Mouse (Mus musculus) midbrain, embryonic 15.5 days (tissue): ENCODE results near the gene Snrnp27. TPM values are rescaled to one million over a fixed set of nuclear protein-coding genes. Genes with fewer than 3 reads are reported as not detected.

ENCODE experiments used
- ATAC-seq: fragments of 200-750 bp; cut with Nextera tagmentation; replicated peaks from 2 replicates; pipeline ENCODE4 v1.8.0; 2017; ENCODE audit warnings: moderate TSS enrichment
- H3K27ac ChIP-seq: fragments of 300-500 bp; sonication (generic); 2 replicates; pipeline ENCODE4 v1.5.1; 2015; ENCODE audit warnings: mild to moderate bottlenecking, inconsistent platforms
- H3K27me3 ChIP-seq: fragments of 300-500 bp; sonication (generic); replicated peaks from 2 replicates; pipeline ENCODE4 v1.6.1; 2015; ENCODE audit warnings: inconsistent platforms
- H3K36me3 ChIP-seq: fragments of 300-500 bp; sonication (generic); replicated peaks from 2 replicates; pipeline ENCODE4 v1.6.1; 2015; ENCODE audit warnings: inconsistent platforms
- H3K4me1 ChIP-seq: fragments of 300-500 bp; sonication (generic); 2 replicates; pipeline ENCODE4 v1.6.1; 2015; ENCODE audit warnings: inconsistent platforms
- H3K4me2 ChIP-seq: fragments of 300-500 bp; sonication (generic); 2 replicates; pipeline ENCODE4 v1.6.1; 2015; ENCODE audit warnings: inconsistent platforms, mild to moderate bottlenecking, moderate library complexity
- H3K4me3 ChIP-seq: fragments of 300-500 bp; sonication (generic); 2 replicates; pipeline ENCODE4 v1.5.1; 2015; ENCODE audit warnings: mild to moderate bottlenecking, inconsistent platforms
- H3K9ac ChIP-seq: fragments of 300-500 bp; sonication (generic); 2 replicates; pipeline ENCODE4 v1.6.1; 2015; ENCODE audit warnings: mild to moderate bottlenecking, inconsistent platforms
- H3K9me3 ChIP-seq: fragments of 300-500 bp; sonication (generic); 2 replicates; pipeline ENCODE4 v1.6.1; 2016; ENCODE audit warnings: inconsistent platforms
- WGBS: fragments of 180-500 bp; shearing (Covaris S2); methylation state at CpG from one replicate; pipeline ENCODE4 v1.1.7; 2015; ENCODE audit warnings: mixed read lengths; 5-methylcytosine and 5-hydroxymethylcytosine counted together
- polyA plus RNA-seq: library from polyadenylated mRNA; unstranded; fragments of >200 nt; fragmentation: Nextera tagmentation; extraction: Ambion mirVana; gene quantifications from 2 replicates; pipeline ENCODE4 v1.2.1, GENCODE M21; 2015

The Snrnp27 gene
- polyA plus RNA-seq: 91.5 and 92.0 TPM in 2 replicates

DNA sequence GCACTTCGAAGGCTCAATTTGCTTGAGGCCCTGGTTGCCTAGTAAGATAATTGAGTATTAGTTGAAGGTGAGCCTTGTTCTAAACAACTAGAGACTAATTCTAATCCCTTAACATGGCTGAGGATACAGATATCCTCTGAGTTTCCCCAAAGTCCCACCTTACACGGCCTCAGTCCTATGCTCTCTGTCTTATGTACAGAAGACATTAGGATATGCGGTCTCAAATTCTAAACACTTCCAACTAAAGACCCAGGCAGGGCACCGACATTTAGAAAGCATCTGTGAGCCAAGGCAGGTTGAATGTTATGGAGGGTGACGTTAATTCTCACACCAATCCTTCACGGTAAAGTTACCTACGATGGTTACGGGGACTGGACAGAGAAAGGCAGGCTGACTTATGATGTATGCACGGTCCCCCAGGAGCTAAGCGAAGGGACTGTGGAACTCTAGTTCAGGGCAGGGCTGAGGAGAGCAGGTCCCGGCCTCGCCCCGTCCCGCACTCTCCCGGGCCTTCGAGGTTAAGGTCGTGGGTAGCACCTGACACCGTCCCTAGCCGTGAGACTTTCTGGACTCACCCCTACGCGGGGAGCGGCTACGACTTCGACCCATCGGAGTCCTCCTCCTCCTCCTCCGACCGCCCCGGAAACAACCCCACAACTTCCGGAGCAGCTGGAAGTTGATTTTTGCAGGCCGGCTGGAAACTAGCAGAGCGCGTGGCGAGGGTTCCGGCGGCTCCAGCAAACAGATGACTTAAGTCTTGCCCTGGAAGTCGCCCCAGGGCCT, at the start of gene Snrnp27:
TSS of gene Snrnp27 (minus strand) at position 651 of the 783 bp plus-strand sequence.
- Histone ChIP-seq H3K27me3 (no peaks in the 10 kb centered on the region), H3K36me3 (peaks cover 36% of the 10 kb centered on the region; the same call in 1 of the 2 replicates), H3K9ac (peak within 1 kb of the TSS; percentile 85), H3K4me2 (peak within 1 kb of the TSS; percentile 80), H3K4me1 (peaks cover 14% of the 10 kb centered on the region), H3K4me3 (peak within 1 kb of the TSS; percentile 85), H3K27ac (peak within 1 kb of the TSS; percentile 64), H3K9me3 (no peaks in the 10 kb centered on the region)
- peak; percentile 90 for ATAC-seq
- 3% methylated on average over 36 of the region's 36 CpGs for WGBS

DNA sequence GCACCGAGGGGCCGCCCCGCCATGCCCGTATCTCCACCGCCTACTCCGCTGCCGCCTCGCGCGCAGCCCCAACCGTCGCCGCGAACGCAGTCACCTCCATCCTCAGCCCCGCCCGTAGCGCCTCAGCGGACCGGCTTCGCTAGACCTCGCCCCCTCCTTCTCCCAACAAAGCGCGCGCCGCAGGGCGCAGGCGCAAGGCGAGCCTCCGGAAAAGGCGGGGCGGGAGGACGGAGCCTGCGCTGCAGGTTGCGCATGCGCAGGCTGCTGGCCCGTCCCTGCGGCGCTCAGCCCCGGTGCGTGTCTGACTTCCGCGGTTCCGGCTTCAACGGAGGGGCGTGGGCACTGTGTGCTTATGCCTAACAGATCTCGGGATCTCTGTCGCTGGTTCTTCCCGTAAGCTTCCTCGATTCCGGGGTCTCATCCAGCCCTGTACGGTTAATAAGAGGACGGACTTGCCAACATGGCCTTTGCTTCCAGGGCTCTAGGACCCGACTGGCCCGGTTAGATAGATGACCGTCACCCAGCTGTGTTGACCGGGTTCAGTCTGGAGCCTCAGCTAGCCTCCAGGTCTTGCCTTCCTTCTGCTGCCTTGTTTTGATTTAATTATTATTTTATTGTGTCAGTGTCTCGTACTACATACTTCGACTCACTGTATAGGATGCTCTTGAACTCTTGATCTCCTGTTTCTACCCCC, 49.0 kb upstream of the Snrnp27 start, which contains the start of gene Gmcl1:
TSS of gene Gmcl1 (minus strand) at position 201 of the 694 bp plus-strand sequence.
- Histone ChIP-seq H3K4me3 (peak within 1 kb of the TSS; percentile 90), H3K9me3 (no peaks in the 10 kb centered on the region), H3K27me3 (no peaks in the 10 kb centered on the region), H3K4me2 (peak within 1 kb of the TSS; percentile 82), H3K4me1 (peaks cover 30% of the 10 kb centered on the region), H3K9ac (peak within 1 kb of the TSS; percentile 89), H3K27ac (peak within 1 kb of the TSS; percentile 95), H3K36me3 (no peaks in the 10 kb centered on the region)
- ATAC-seq: peak; percentile 94
- WGBS: under 1% methylated on average over 52 of the region's 59 CpGs

DNA sequence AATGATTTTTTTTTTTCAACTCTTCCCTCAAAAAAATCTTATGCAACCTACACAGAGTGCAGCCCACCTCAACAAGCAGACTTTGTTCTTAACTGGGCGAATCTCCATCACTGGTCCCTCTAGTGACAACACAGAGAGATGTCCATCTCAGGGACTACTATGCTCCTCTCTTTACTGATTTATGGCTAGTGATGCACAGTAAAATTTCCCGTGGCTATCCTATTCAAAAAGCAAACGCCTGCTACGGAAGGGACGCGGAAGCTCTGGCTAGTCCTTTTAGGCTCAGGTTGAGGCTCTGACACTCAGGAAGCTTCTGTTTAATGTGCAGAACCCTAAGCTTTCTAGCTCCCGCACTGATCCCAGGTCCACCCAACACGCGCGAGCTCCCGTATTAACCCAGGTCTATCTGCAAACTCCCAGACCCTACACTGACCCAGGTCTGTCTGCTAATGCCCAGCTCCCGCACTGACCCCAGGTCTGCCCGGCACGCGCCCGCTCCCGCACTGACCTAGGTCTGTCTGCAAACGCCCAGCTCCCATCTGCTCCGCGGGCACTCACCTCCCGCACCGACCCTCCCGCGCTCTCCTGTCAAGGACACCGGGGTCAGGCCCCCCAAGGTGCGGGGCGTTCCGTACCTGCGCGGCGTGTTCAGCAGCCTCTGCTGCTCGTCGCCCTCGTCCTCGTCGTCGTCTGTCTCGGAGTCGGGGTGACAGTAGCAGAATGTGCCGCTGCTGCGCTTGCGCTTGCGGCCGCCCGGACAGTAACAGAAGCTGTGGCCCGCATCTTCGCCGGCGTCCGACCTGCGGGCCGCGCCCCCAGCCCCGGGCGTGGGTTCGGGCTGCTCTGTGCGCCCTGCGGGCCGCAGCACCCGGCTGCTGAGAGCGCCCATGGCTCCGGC, 48.2 kb upstream of the Snrnp27 start:
- Histone ChIP-seq H3K4me2 (peak overlapping the region; percentile 82), H3K27me3 (no peaks in the 10 kb centered on the region)

DNA sequence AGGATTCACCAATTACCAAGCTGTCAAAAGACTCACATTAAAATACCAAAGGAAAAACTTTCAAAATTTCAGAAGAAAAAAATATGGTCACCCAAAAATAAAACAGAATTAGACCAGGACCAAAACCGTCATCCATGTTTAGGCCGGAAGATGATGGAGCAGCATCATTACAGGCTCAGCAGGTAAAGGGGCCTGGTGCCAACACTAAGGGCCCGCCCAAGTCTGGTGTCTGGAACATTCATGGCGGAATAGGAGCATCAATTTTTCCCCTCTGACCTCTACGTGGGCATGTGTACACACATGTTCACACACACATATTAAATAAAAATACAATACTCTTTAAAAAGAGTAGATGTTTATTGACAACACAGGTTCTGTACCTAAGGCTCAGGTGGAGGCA, 44.4 kb upstream of the Snrnp27 start:
- 95% methylated on average over 5 of the region's 5 CpGs for WGBS
- ATAC-seq: no peak
- Histone ChIP-seq H3K9ac (no peak overlapping the region), H3K4me2 (no peak overlapping the region), H3K9me3 (no peaks in the 10 kb centered on the region), H3K27ac (no peak overlapping the region), H3K4me1 (peaks cover 23% of the 10 kb centered on the region), H3K4me3 (no peak overlapping the region), H3K36me3 (no peaks in the 10 kb centered on the region), H3K27me3 (no peaks in the 10 kb centered on the region)

More for the DNA sequence above, 48.2 kb upstream of the Snrnp27 start:
- no peaks in the 10 kb centered on the region for H3K36me3 ChIP-seq
- peak overlapping the region; percentile 95 for H3K27ac ChIP-seq
- peak overlapping the region; percentile 90 for H3K4me3 ChIP-seq
- under 1% methylated on average over 62 of the region's 62 CpGs for WGBS
- H3K4me1 ChIP-seq: peaks cover 30% of the 10 kb centered on the region
- peak overlapping the region; percentile 89 for H3K9ac ChIP-seq
- peak; percentile 83 for ATAC-seq
- no peaks in the 10 kb centered on the region for H3K9me3 ChIP-seq

DNA sequence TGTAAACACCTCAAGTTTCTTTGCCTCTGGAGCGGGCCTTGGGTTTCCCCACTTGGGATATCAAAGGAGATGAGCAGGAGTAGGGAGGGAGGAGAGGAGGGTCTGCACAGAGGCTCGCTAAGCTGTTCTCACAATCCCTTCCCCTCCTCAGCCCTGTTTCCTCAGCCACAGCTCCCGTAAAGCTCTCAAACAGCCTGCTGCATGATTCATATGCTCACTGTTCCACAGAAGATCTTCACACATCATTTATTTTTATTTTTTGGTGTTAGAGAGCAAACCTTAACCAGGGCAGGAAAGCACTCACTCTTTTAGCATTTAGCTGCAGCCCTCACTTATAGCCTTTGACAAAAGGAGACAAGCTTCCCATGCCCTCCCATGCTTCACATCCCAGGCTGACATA, 37.7 kb upstream of the Snrnp27 start:
- H3K36me3 ChIP-seq: peaks cover 14% of the 10 kb centered on the region; the same call in 1 of the 2 replicates

DNA sequence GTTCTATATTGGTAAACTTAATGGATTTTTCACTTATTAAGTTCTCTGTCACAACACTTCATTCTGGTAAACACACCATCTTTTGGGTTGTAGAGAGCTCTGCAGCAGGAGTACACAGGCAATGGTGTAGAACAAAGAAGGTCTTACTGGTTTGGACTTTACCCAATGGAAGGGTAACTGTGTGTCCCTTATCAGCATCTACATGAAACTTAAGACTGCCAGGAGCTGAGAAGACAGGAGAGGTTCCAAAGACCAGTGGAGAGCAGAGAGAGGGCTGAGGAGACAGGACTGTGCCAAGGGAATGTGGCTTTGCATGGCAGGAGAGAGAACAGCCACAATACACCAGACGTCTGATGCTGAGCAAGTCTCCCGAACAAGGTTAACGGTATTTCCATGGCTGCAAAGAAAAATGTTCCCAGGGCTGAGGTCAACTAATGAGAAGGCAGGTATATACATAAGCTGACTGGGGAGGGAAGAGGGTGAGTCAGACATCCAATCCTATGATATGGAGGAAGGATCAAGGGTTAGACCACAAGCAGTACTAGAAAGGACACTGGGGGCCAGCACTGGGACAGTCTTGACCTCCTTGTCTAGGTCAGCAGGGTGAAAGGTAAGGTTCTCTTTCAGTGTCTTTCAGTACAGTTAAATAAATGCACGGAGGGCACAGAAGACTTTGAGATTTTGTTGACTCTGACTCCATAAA, 23.9 kb upstream of the Snrnp27 start:
- Histone ChIP-seq H3K9me3 (no peaks in the 10 kb centered on the region), H3K36me3 (peaks cover 43% of the 10 kb centered on the region), H3K4me3 (no peak overlapping the region), H3K9ac (no peak overlapping the region), H3K27me3 (no peaks in the 10 kb centered on the region), H3K4me1 (no peaks in the 10 kb centered on the region), H3K4me2 (no peak overlapping the region), H3K27ac (no peak overlapping the region)
- no peak for ATAC-seq
- WGBS: 86% methylated on average over 4 of the region's 4 CpGs

More for the DNA sequence above, 37.7 kb upstream of the Snrnp27 start:
- H3K27ac ChIP-seq: no peak overlapping the region
- H3K9me3 ChIP-seq: no peaks in the 10 kb centered on the region
- H3K4me3 ChIP-seq: no peak overlapping the region
- no peaks in the 10 kb centered on the region for H3K27me3 ChIP-seq
- H3K9ac ChIP-seq: no peak overlapping the region
- H3K4me2 ChIP-seq: no peak overlapping the region
- ATAC-seq: no peak
- H3K4me1 ChIP-seq: no peaks in the 10 kb centered on the region
- 70% methylated on average over 3 of the region's 3 CpGs for WGBS

DNA sequence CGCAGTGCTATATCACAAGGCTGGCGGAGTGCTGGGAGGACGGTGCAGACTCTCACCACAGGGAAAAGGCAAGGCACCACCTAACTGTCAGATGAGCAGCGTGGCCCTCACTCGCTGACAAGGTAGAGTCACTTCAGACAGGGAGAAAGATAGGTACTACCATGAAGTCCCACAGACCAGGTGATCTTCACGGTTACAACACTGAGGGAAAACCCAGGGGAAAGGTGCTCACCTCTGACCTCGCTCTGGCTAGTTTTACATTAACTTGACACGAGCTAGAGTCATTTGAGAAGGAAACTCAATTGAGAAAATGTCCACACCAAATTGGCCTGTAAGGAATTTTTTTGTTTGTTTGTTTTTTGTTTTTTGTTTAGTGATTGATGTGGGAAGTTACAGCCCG, 18.3 kb upstream of the Snrnp27 start:
- no peaks in the 10 kb centered on the region for H3K4me1 ChIP-seq
- WGBS: 93% methylated on average over 9 of the region's 9 CpGs
- peaks cover 70% of the 10 kb centered on the region for H3K36me3 ChIP-seq
- H3K4me2 ChIP-seq: no peak overlapping the region
- no peak overlapping the region for H3K27ac ChIP-seq
- no peak overlapping the region for H3K9ac ChIP-seq
- no peak for ATAC-seq
- H3K27me3 ChIP-seq: no peaks in the 10 kb centered on the region
- no peak overlapping the region for H3K4me3 ChIP-seq
- no peaks in the 10 kb centered on the region for H3K9me3 ChIP-seq

DNA sequence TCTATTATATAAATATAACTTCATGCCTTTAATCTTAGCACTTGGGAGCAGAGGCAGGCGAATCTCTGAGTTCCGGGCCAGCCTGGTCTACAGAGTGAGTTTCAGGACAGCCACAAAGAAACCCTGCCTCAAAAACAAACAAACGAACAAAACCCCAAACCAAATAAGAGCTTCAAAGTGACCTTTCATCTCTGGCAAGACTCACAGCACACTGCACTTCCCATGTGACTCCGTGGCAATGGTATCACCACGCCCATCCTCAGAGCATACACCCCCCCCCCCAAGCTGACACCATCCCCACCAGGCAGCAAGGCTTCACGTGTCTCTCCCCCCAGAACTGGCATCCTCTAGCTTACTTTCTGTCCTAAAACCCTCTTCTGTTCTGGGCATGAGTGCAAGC, 13.6 kb upstream of the Snrnp27 start:
- Histone ChIP-seq H3K9me3 (no peaks in the 10 kb centered on the region), H3K4me1 (no peaks in the 10 kb centered on the region), H3K27ac (no peak overlapping the region), H3K4me2 (no peak overlapping the region), H3K36me3 (peaks cover 60% of the 10 kb centered on the region), H3K9ac (no peak overlapping the region), H3K4me3 (no peak overlapping the region), H3K27me3 (no peaks in the 10 kb centered on the region)
- no peak for ATAC-seq
- 89% methylated on average over 6 of the region's 6 CpGs for WGBS

DNA sequence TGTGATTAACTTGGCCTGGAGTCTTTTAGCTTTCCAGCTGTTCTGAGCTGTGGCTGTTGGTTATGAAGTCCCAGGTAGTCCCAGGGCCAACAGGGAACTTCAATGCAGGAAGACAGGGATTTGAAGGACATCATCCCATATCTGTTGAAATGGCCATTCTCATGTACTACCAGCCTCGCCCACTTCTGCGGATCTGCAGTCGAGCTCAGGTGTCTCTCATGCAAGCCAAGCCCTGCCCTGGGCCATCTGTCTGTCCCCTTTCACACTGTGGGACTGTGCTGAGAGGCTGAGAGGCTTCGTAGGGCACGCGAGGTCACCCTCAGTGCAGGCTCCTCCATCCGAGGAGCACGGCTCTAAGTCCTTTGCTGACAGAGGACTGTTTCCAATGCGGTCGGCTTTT, 11.9 kb upstream of the Snrnp27 start:
- 87% methylated on average over 10 of the region's 10 CpGs for WGBS
- no peak overlapping the region for H3K27ac ChIP-seq
- ATAC-seq: no peak
- H3K4me2 ChIP-seq: no peak overlapping the region
- H3K4me3 ChIP-seq: no peak overlapping the region
- H3K4me1 ChIP-seq: no peaks in the 10 kb centered on the region
- H3K36me3 ChIP-seq: peaks cover 51% of the 10 kb centered on the region
- H3K9me3 ChIP-seq: no peaks in the 10 kb centered on the region
- H3K27me3 ChIP-seq: no peaks in the 10 kb centered on the region
- no peak overlapping the region for H3K9ac ChIP-seq

DNA sequence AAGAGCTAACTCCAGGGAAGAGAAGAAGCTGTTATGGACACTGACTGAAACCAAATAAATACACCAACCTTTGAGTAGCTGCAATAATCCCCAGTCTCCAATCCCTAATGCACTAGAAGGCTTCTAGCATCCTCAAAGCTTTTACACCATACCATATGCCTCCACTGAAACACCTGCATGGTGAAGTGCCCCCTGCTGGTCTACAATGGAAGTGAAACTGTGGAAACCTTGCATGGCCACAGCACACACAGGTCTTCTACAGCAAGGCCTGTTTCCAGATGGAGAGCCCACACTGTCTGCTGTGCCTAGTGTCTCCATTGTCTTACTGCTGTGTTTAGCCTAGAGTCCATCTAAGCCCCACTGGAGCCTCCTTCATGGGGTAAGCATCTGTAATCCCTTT, 10.1 kb upstream of the Snrnp27 start:
- Histone ChIP-seq H3K9me3 (no peaks in the 10 kb centered on the region), H3K27me3 (no peaks in the 10 kb centered on the region), H3K27ac (no peak overlapping the region), H3K4me2 (no peak overlapping the region), H3K4me1 (no peaks in the 10 kb centered on the region), H3K4me3 (no peak overlapping the region), H3K9ac (no peak overlapping the region), H3K36me3 (peaks cover 49% of the 10 kb centered on the region)
- no peak for ATAC-seq

DNA sequence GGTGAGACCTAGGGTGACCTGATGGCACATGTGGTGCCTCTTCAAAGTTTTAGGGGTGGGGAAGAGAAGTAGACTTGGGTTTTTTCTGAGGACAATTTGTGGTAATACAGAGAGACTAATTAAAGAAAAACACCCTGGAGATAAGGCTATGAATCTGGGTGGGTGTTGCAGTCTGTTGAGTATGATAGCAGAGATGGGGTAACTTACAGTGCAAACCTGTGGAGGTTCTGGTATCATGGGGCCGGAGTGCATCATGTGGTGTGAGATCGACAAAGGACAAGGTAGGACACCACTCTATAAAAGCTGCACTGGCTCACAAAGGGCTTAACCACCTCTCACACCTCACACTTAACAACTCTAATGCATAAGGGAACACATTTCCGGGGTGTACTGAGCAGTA, 5.3 kb upstream of the Snrnp27 start:
- no peaks in the 10 kb centered on the region for H3K27me3 ChIP-seq

More for the DNA sequence above, 5.3 kb upstream of the Snrnp27 start:
- Histone ChIP-seq H3K4me3 (no peak overlapping the region), H3K9ac (no peak overlapping the region), H3K9me3 (no peaks in the 10 kb centered on the region), H3K27ac (no peak overlapping the region), H3K36me3 (peaks cover 34% of the 10 kb centered on the region; the same call in 1 of the 2 replicates), H3K4me1 (peaks cover 3% of the 10 kb centered on the region; the same call in 1 of the 2 replicates), H3K4me2 (no peak overlapping the region)
- no peak for ATAC-seq
- 94% methylated on average over 3 of the region's 3 CpGs for WGBS
